22 mouse cellular contexts compared by ENCODE assay signal in genomic region chr17:47452886-47453285, GRCm38 (mm10). TPM values are rescaled to one million over a fixed set of nuclear protein-coding genes. Genes with fewer than 3 reads are reported as not detected.
DNase-seq lines count a peak whose midpoint lies in the region; ATAC-seq and TF ChIP-seq lines count a peak whose summit lies in the region.
"Had no signal": no experiment of that assay in that cellular context is flagged by ENCODE, and none has a peak within 500 bp of the region (broad histone marks: within the 10 kb centered on the region; RNA-seq: fewer than 3 reads in every experiment).

No protein-coding gene starts in this region.

- ATAC-seq in heart, postnatal 0 days (ENCODE audit: insufficient read depth, low read depth), result no peak
- peak; percentile 37 for ATAC-seq in kidney, embryonic 15.5 days (replicated peaks; ENCODE audit: low FRiP score)
- no peak for ATAC-seq in stomach, embryonic 15.5 days (ENCODE audit: insufficient read depth, low FRiP score, low read depth)
- ATAC-seq: intestine, embryonic 16.5 days; liver, postnatal 0 days had no signal

- no peak overlapping the region for H3K9ac ChIP-seq in heart, postnatal 0 days (replicated peaks; ENCODE audit: low read depth, low read length)
- no peak overlapping the region for H3K9ac ChIP-seq in kidney, embryonic 15.5 days
- no peak overlapping the region for H3K9ac ChIP-seq in stomach, embryonic 15.5 days
- H3K9ac ChIP-seq: hindbrain, embryonic 14.5 days; limb, embryonic 15.5 days; liver, postnatal 0 days had no signal

- peaks cover 48% of the 10 kb centered on the region for H3K4me1 ChIP-seq in heart, postnatal 0 days (ENCODE audit: control insufficient read depth, insufficient read depth)
- peaks cover 72% of the 10 kb centered on the region for H3K4me1 ChIP-seq in kidney, embryonic 15.5 days
- H3K4me1 ChIP-seq in stomach, embryonic 15.5 days, result peaks cover 52% of the 10 kb centered on the region

- H3K4me3 ChIP-seq in heart, postnatal 0 days (ENCODE audit: low read depth, low read length), result no peak overlapping the region
- H3K4me3 ChIP-seq in kidney, embryonic 15.5 days (replicated peaks), result no peak overlapping the region
- no peak overlapping the region for H3K4me3 ChIP-seq in stomach, embryonic 15.5 days (replicated peaks)
- H3K4me3 ChIP-seq: gastrocnemius, adult 2 months; limb, embryonic 15.5 days had no signal

- H3K36me3 ChIP-seq in heart, postnatal 0 days (replicated peaks; ENCODE audit: control insufficient read depth, insufficient read depth, low read length), result no peaks in the 10 kb centered on the region
- H3K36me3 ChIP-seq in kidney, embryonic 15.5 days, result no peaks in the 10 kb centered on the region
- no peaks in the 10 kb centered on the region for H3K36me3 ChIP-seq in stomach, embryonic 15.5 days
- H3K36me3 ChIP-seq: limb, embryonic 15.5 days had no signal

- TF ChIP-seq EP300 in heart, postnatal 0 days (IDR thresholded peaks at IDR 0.05; ENCODE audit: low read depth), result no peak

- 38% methylated on average over 7 of the region's 7 CpGs for WGBS in heart, postnatal 0 days
- WGBS in kidney, embryonic 15.5 days, result 32% methylated on average over 7 of the region's 7 CpGs
- WGBS in stomach, embryonic 15.5 days, result 47% methylated on average over 7 of the region's 7 CpGs

- TF ChIP-seq CTCF in heart, postnatal 0 days (IDR thresholded peaks at IDR 0.05; ENCODE audit: low read depth), result no peak

- no peaks in the 10 kb centered on the region for H3K27me3 ChIP-seq in heart, postnatal 0 days (ENCODE audit: control insufficient read depth, insufficient read depth, low read length)
- no peaks in the 10 kb centered on the region for H3K27me3 ChIP-seq in kidney, embryonic 15.5 days
- no peaks in the 10 kb centered on the region for H3K27me3 ChIP-seq in stomach, embryonic 15.5 days (replicated peaks)
- H3K27me3 ChIP-seq: limb, embryonic 15.5 days had no signal

- H3K27ac ChIP-seq in heart, postnatal 0 days (ENCODE audit: low read depth), result peak overlapping the region; percentile 64
- H3K27ac ChIP-seq in kidney, embryonic 15.5 days, result peak overlapping the region; percentile 81
- 0 out of 2 replicates have a peak overlapping the region, but pooled peaks have one; percentile 17 for H3K27ac ChIP-seq in stomach, embryonic 15.5 days
- H3K27ac ChIP-seq: gastrocnemius, adult 2 months; hindbrain, embryonic 14.5 days; limb, embryonic 15.5 days; macrophage had no signal

- no peak overlapping the region for H3K4me2 ChIP-seq in heart, postnatal 0 days (ENCODE audit: low read depth, low read length)
- H3K4me2 ChIP-seq in kidney, embryonic 15.5 days, result no peak overlapping the region
- H3K4me2 ChIP-seq in stomach, embryonic 15.5 days, result no peak overlapping the region
- H3K4me2 ChIP-seq: hindbrain, embryonic 14.5 days; limb, embryonic 15.5 days; midbrain, embryonic 11.5 days had no signal

- no peak for DNase-seq in heart, postnatal 0 days (ENCODE audit: low spot score)
- no peak for DNase-seq in heart, postnatal 4 days
- peak; percentile 32 for DNase-seq in kidney, adult 18-20 months
- DNase-seq in layer of hippocampus, postnatal 25 days (ENCODE audit: extremely low spot score in 1 of 2, low spot score in 1 of 2), result no peak
- no peak for DNase-seq in spleen, postnatal 4 days (ENCODE audit: low spot score in 2 of 2)
- DNase-seq: cerebellum, adult 9-10 months; gastrocnemius, adult 2 months; liver, postnatal 0 days; retina, postnatal 1 day; right cerebral cortex, postnatal 4 days; thymus, adult 2 months had no signal

- H3K9me3 ChIP-seq in heart, postnatal 0 days (replicated peaks; ENCODE audit: control insufficient read depth, low read length), result no peaks in the 10 kb centered on the region
- no peaks in the 10 kb centered on the region for H3K9me3 ChIP-seq in kidney, embryonic 15.5 days (replicated peaks)
- no peaks in the 10 kb centered on the region for H3K9me3 ChIP-seq in stomach, embryonic 15.5 days
- H3K9me3 ChIP-seq: limb, embryonic 15.5 days had no signal

RNA-seq across cellular contexts. Expression of gene 1700001C19Rik, which starts 15.7 kb away (rescaled TPM):
- total RNA-seq in heart, postnatal 0 days (2014; rRNA removed; ENCODE audit: low replicate concordance), result 3.4 TPM in 1 of 2 replicates, not detected in the other
- polyA plus RNA-seq in heart, postnatal 0 days (2015; fragmentation: Nextera tagmentation; extraction: Ambion mirVana), result 1.1 and 1.4 TPM in 2 replicates
- total RNA-seq in heart, postnatal 4 days (2021), result under 1 TPM; 0.32 to 0.45 TPM
- 0.26 and 0.46 TPM in 2 replicates for polyA plus RNA-seq in kidney, embryonic 15.5 days (2015; fragmentation: Nextera tagmentation; extraction: Ambion mirVana)
- polyA plus RNA-seq in stomach, embryonic 15.5 days (2015; fragmentation: Nextera tagmentation; extraction: Ambion mirVana), result 0.12 and 0.37 TPM in 2 replicates
- not detected for total RNA-seq in layer of hippocampus, postnatal 25 days (2021)
- total RNA-seq: adrenal gland, adult 18-20 months; gastrocnemius, adult 2 months; granulocyte monocyte progenitor cell, adult 5-6 weeks; left cerebral cortex, postnatal 14 days; neutrophil, adult 5-6 weeks had no signal
- polyA plus RNA-seq: macrophage had no signal

RNA-seq across cellular contexts. Expression of gene AI661453, which starts 16.5 kb away (rescaled TPM):
- 1.3 and 1.8 TPM in 2 replicates for total RNA-seq in heart, postnatal 0 days (2014; rRNA removed; ENCODE audit: low replicate concordance)
- polyA plus RNA-seq in heart, postnatal 0 days (2015; fragmentation: Nextera tagmentation; extraction: Ambion mirVana), result 0.92 and 1.0 TPM in 2 replicates
- 1 to 10 TPM; 2.2 to 3.5 TPM for total RNA-seq in heart, postnatal 4 days (2021)
- 1.7 and 2.1 TPM in 2 replicates for polyA plus RNA-seq in kidney, embryonic 15.5 days (2015; fragmentation: Nextera tagmentation; extraction: Ambion mirVana)
- polyA plus RNA-seq in stomach, embryonic 15.5 days (2015; fragmentation: Nextera tagmentation; extraction: Ambion mirVana), result 3.5 and 4.0 TPM in 2 replicates
- total RNA-seq in layer of hippocampus, postnatal 25 days (2021), result under 1 TPM; 0.19 to 0.52 TPM

RNA-seq across cellular contexts. Expression of gene Taf8, which starts 49.2 kb away (rescaled TPM):
- total RNA-seq in heart, postnatal 0 days (2014; rRNA removed; ENCODE audit: low replicate concordance), result 14.7 and 26.4 TPM in 2 replicates
- polyA plus RNA-seq in heart, postnatal 0 days (2015; fragmentation: Nextera tagmentation; extraction: Ambion mirVana), result 11.5 and 11.9 TPM in 2 replicates
- total RNA-seq in heart, postnatal 4 days (2021), result 10 to 100 TPM; 13.7 to 14.6 TPM
- polyA plus RNA-seq in kidney, embryonic 15.5 days (2015; fragmentation: Nextera tagmentation; extraction: Ambion mirVana), result 32.2 and 37.0 TPM in 2 replicates
- 23.3 and 25.2 TPM in 2 replicates for polyA plus RNA-seq in stomach, embryonic 15.5 days (2015; fragmentation: Nextera tagmentation; extraction: Ambion mirVana)
- 10 to 100 TPM; 15.9 to 19.1 TPM for total RNA-seq in layer of hippocampus, postnatal 25 days (2021)

RNA-seq across cellular contexts. Expression of gene Ccnd3, which starts 52.0 kb away (rescaled TPM):
- total RNA-seq in heart, postnatal 0 days (2014; rRNA removed; ENCODE audit: low replicate concordance), result 231 and 248 TPM in 2 replicates
- 180 and 187 TPM in 2 replicates for polyA plus RNA-seq in heart, postnatal 0 days (2015; fragmentation: Nextera tagmentation; extraction: Ambion mirVana)
- total RNA-seq in heart, postnatal 4 days (2021), result 100 to 1,000 TPM; 170 to 175 TPM
- 272 and 294 TPM in 2 replicates for polyA plus RNA-seq in kidney, embryonic 15.5 days (2015; fragmentation: Nextera tagmentation; extraction: Ambion mirVana)
- 391 and 408 TPM in 2 replicates for polyA plus RNA-seq in stomach, embryonic 15.5 days (2015; fragmentation: Nextera tagmentation; extraction: Ambion mirVana)
- total RNA-seq in layer of hippocampus, postnatal 25 days (2021), result 10 to 100 TPM; 30.2 to 39.9 TPM

RNA-seq across cellular contexts. Expression of gene Guca1a, which starts 52.5 kb away (rescaled TPM):
- not detected in 2 replicates for total RNA-seq in heart, postnatal 0 days (2014; rRNA removed; ENCODE audit: low replicate concordance)
- polyA plus RNA-seq in heart, postnatal 0 days (2015; fragmentation: Nextera tagmentation; extraction: Ambion mirVana), result 0.86 and 1.0 TPM in 2 replicates
- under 1 TPM; 0.41 to 0.52 TPM for total RNA-seq in heart, postnatal 4 days (2021)
- 1.6 and 2.6 TPM in 2 replicates for polyA plus RNA-seq in kidney, embryonic 15.5 days (2015; fragmentation: Nextera tagmentation; extraction: Ambion mirVana)
- 3.0 and 4.0 TPM in 2 replicates for polyA plus RNA-seq in stomach, embryonic 15.5 days (2015; fragmentation: Nextera tagmentation; extraction: Ambion mirVana)
- total RNA-seq in layer of hippocampus, postnatal 25 days (2021), result under 1 TPM in 1 of 2 experiments, not detected in 1; 0.42 TPM
- total RNA-seq: gastrocnemius, adult 2 months; neutrophil, adult 5-6 weeks had no signal

Comparison
In these comparisons a context has a peak if more than half of its experiments do, and no peak if none do; other contexts are left out.
1. H3K27ac ChIP-seq: peak in every context shown above with its lines; median percentile 81 in kidney, embryonic 15.5 days; 64 in heart, postnatal 0 days; 17 in stomach, embryonic 15.5 days.